Mouse (Mus musculus): ENCODE results near the gene Vti1a.

Vti1a gene

DNA sequence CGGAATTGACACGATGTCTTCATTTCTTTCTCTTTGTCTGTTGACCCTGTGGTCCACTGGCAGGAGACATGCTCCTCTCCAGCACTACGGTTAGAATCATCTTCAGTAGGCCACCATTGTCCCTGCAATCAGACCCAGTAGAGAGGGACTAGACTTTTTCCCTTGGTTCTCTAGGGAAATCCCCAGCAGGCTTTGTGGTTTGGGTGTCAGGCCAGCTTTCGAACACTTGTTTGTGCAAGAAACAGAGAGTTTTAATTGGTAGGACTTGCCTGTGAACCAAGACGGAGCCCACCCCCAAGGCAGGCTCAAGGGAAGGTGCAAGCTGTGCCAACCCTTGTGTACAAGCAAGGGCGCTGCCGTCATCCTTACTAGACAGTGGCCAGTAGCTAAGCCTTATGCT, 302.5 kb downstream of the Vti1a start:
- DNase-seq (ENCODE audit: low read depth, low spot score) = no peak

DNA sequence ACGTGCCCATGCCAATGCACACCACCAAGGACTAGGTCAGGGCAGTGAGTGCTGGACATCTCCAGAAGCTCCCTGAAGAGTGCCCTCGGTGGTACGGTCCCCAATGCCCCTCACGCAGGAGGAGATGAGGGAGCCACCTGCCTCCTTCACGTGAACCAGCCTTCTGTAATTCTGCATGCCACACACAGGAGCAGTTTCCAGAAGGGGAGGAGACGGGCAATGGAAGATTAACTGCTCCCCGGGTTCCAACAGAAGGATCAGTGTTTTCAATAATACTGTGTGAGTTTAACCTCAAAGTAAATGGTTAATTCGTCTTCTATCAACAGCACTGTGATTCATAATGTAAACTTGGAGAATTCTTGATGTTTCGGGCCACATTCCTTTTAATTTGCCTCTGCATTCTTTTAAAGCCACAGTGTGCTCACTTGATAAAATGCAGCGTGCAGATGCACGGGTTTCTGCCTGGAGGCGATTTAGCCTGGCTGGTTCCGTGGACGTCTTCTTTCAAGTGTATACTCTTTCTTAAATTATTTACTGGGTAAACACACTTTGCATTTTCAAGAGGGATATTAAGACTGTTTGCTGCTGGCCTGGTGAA, 304.4 kb downstream of the Vti1a start:
- no peak for DNase-seq (ENCODE audit: low read depth, low spot score)

DNA sequence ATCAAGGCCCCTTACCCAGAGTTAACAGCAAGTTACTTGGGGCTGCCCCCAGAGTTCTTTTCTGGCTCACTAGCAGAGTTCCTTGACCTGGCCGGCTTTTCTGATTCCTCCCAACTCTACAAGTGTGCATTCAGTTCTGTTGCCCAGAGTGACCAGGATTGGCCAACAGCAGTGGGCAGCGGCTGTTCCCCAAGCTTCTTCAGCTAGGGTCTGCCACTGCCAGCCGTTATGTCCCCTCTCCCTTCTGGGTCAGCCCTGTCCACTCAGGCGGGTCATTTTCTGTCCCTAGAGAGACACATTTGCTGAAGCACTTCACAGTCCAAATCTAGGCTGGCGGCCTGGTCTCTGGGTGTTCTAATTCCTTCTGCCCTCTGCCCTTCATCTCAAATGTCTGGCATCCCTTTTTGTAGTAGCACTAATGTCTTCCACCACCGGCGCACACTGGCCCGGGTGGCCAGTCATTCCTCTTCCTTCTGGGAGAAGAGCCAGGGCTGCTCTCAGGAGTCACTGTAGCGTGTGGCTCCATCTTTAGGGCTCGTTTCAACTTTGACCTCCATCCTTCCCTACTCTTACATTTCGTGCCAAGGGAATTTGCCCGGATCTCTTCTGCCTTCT, 305.0 kb downstream of the Vti1a start:
- no peak for DNase-seq (ENCODE audit: low read depth, low spot score)

DNA sequence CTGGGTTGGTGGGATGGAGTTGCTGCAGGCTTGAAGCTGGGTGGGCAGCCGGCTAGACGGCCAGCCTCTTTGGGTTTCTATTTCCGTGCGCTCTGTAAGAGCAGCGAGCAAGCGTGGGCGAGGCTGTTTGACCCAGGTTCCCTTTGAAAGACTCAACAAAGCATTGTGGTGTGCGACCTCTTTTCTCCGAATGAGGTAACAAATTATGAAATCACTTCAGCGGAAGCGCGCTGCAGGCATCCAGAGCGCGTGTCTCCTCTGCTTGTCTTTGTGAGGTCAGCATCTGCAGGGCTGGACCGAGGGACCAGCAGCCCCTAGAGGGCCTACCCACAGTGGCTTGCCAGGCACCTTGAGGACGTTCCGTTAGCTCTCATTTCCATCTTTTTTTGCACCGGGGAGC, 306.7 kb downstream of the Vti1a start:
- DNase-seq (ENCODE audit: low read depth, low spot score) = no peak

DNA sequence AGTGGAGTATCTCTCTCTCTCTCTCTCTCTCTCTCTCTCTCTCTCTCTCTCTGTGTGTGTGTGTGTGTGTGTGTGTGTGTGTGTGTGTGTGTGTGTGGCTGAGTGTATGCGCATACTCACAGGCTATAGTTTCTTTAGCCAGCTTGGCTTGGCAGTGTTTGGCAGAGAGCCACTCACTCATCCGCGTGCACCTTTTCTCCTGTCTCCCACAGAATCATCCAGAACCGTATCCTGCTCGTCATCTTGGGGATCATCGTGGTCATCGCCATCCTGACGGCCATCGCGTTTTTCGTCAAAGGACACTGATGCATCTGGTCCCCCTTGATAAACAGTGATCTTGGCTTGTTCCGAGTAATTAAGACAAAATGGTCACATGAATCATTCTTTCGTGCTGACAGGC, 307.5 kb downstream of the Vti1a start:
- DNase-seq (ENCODE audit: low read depth, low spot score) = no peak

DNA sequence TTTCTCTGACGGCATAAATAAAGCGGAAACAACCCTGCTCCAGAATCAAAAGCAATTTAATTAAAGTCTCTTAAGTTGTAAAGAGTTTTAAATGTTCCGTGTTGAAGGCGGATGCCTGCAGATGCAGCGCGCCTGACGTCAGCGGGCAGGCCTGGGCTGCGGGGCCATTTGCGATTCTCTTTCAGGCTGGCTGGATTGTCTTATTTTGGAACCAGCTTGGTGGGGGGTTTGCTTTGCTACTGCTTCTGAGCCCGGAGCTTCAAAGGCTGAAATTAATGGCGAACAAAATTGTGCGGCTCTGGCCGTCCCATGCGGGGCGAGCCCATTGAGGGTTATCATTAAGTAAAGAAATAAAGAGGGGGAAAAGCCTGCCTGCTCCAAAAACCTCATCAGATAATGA, 310.4 kb downstream of the Vti1a start:
- no peak for DNase-seq (ENCODE audit: low read depth, low spot score)

DNA sequence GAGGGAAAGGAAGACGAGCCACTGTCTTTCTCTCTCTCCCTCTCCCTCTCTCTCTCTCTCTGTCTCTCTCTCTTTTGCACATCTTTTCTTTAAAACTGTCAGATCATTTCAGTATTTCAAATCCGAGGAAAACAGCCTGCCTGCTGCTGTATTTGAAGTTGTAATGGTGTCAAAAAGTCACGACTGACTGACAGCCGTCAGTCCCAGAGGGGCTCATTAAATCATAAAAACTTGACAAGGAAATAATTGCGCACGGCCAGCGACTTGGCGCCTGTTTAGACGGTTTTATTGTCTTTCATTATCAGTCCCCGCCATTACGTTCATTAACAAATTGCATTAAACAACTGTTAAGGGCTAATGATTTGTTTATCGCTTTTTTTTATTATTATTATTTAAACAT, 310.9 kb downstream of the Vti1a start:
- DNase-seq (ENCODE audit: low read depth, low spot score) = no peak

DNA sequence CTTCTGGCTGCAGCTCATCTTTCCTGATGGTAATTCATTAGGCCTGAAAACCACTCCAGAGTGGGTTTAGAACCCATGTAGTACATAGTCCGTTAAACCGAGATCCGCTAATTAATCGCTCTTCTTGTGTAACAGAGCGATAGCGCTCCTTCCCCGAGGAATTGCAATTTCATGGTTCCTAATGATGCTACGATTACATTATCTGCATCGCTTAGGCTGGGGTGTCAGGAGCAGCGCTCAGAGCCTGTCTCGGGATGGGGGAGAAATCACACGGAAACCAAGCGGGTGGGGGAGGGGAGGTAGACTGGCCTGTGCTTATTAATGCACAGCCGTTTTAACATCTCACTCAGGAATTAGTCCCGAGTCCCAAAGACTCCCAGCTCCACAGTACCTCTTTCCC, 319.4 kb downstream of the Vti1a start:
- no peak for DNase-seq (ENCODE audit: low read depth, low spot score)

DNA sequence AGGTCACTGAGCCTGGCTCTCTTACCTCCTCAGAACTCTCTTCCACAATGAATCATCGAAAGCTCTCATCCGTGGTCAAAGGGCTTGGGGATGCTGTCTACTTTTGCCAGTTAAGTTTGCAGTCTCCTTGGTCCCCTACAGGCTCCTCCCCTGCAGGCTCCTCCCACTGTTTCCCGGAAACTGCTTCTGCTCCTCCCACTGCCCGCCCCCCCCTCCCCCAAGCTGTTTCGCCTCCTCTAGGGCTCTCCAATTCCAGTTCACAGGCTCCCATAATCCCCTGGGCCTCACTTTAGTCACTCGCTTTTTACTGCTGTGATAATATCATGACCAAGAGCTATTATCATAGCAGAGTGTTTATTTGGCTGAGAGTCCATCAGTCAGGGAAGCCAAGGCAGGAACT, 324.2 kb downstream of the Vti1a start:
- no peak for DNase-seq (ENCODE audit: low read depth, low spot score)

DNA sequence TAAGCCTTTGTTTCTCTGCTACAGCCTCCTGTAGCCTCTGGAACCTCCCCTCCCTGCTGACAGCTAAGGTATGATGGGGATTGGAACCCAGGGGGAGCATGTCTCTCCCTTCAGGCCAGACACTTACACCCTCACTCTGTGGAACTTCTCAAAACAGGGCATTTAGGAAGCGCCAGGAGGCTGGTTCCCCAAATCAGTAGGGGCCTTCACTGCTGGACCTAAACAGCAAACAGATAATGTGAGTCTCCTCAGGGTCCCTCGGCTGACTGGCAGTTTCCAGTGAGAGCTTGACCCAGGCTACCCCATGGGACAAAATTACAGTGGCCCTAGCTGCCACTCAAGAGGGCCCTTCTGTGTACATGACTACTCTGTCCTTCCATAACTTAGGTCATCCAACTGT, 325.8 kb downstream of the Vti1a start:
- no peak for DNase-seq (ENCODE audit: low read depth, low spot score)

DNA sequence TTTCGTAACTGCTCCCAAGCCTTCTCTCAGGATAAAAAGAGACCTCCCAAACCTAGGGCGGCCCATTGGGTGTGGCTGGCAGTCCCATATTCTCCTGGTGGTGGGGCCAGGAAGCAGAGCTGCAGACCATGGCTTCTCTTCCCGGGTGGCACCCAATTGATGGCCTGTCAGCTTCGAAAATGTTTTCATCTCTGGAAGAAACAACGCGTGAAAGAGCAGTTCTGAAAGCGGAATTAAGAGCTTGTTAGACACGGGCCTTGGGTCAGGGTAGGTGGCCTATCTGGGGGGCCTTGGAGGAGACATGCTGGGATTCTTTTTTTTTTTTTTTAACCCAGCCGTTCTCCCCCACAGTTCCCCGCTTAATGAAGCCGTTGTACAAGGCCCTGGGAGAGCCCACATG, 326.3 kb downstream of the Vti1a start:
- DNase-seq (ENCODE audit: low read depth, low spot score) = no peak

DNA sequence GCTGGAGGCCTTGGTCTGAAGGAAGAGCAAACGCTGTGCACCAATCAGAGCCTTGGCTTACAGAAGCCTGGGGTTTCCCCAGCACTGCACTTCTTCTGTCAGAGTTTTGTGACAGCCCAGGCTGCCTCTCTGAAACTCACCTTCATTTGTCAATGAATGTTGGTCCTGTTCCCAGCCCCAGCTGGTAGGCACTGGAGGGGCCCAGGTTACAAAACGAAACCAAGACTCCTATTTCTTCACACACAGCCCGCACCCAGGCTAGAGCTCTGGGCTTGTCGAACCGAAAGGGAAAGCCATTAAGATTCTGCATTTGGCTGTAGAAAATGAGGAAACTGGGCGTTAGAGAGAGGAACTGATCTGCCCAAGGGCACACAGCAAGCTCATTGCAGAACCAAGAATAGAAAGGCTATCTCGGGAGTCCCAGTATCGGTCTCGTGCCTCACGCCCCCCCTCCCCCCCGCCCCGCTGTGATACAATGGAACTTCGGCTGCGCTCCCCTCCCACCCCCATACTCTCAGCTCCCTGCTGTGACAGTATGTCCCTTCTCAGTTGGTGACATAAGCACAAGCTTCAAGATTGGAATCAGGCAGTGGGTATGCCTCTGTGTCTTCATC, 327.3 kb downstream of the Vti1a start:
- no peak for DNase-seq (ENCODE audit: low read depth, low spot score)

DNA sequence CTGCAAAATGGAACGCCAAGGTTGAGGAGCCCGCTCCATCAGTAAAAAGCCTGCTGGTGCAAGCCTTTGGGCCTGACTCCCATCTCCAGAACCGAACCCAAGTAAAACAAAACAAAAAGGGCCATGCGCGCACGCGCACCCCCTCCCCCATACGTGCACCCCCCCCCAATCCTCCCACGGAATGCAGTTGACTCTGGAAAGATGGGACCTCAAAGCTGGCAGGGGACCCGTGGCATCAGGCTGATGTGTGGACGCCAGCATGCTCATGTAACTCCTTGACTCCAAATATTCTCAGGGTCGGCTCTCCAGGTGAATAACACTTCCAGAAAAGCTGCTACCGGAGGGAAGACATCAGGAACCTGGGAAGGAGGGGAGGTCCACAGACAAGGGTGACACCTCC, 327.8 kb downstream of the Vti1a start:
- no peak for DNase-seq (ENCODE audit: low read depth, low spot score)

DNA sequence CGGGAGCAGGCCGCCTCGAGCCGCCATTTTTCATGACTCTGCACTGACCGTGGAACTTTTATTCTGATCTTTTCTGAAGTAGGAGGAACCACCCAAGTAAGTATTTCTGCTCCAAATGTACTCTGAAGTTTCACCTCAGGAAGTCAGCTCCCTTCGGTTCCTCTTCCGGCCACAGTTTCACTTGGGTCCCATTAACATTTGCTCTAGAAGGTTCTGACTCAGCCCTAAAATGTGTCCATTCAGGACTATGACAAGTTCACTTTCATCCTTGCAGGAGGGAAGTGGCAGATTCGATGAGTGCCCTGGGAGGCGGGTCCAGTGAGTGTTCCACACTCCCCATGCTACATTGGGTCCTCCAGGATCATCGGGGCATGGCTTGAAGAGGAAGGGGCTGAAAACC, 333.3 kb downstream of the Vti1a start:
- no peak for DNase-seq (ENCODE audit: low read depth, low spot score)

DNA sequence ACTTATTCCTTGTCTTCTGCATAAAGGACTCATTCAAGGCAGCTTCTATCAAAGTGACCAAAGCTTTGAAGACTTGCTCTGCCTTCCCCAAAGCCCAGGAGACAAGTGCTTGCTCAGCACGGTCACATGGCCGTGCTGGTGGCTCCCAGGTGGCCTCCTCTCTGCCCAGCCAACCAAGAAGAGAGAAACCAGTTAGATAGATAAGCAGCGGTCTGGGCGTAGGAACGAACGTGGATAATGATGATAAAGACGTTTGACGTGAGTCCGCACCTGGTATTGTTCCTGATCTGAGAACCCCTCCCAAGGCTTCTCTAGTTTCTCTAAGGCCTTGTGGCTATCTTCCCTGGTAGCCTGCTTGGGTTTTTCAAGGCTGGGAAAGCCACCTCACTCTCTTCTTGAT, 334.9 kb downstream of the Vti1a start:
- no peak for DNase-seq (ENCODE audit: low read depth, low spot score)

DNA sequence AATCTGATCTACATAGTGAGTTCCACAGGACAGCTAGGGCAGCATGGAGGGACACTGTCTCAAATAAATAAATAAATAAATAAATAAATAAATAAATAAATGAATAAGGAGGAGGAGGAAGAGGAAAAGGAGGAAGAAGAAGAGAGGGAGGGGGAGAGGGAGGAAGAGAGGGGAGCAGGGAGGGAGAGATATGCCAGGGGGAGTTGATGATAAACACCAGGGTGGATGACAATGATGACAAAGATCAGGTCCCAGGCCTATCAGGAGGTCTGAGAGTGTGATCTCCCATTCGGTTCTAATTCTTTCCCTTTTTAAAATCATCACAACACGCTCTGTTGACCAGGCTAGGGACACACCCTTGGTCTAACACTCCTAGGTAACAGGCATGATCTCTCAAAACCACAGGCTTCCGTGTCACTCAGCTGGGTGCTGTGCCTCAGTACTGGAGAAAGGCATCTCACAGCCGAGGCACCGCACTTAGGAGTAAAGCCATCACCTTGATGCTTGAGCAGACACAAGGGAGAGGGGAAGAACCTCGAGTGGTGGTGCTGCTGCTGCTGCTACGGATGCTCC, 336.7 kb downstream of the Vti1a start:
- no peak for DNase-seq (ENCODE audit: low read depth, low spot score)

DNA sequence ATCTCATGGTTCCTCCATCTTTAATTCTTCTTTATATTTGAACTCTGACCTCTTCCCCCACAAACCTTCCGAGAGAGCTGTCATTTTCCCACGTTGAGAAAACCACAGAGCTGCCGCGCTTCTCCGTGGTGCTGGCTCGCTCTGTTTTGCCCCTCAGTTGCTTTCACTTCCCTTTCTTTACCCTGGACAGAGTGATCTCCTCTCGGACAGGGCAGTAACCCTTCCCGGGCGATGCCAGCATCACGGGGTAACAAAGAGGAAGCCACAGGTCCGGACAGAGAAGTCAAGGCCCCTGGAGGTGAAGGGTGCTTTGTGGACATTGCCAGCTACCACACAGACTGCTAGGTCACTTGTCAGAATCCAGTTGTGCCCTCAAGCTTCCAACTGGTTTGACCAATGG, 344.1 kb downstream of the Vti1a start:
- no peak for DNase-seq (ENCODE audit: low read depth, low spot score)

DNA sequence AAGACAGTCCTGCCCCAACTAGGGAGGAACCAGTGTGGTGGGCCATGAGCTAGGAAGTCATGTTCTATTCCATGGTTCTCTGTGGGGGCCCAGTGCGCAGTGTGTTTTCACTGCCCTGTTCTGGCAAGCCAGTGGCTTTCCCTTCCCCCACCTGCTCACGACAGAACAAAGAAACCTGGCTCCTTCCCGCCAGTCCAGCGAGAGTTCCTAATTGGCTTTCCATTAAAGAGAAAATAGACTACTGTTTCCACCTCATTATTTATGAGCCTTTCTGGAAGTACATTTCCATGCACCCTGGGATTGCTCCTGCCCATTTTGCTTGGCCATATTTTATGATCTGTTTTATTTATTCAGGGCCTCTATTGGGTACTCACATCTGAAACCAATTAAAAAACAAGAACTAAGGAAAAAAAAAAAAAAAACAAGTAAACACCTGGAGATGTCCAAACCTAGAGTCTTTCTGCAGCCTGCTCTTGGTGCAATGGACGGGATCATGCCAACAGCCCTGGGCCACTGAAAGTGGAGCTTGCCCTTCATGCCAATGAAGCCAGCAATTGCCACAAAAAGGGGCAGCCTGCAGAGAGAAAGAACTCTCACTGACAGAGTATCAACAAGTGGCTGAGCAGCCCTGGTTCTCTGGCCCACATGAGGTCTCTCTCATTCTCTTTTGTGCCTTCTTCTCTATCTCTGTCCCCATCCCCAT, 346.6 kb downstream of the Vti1a start:
- no peak for DNase-seq (ENCODE audit: low read depth, low spot score)

DNA sequence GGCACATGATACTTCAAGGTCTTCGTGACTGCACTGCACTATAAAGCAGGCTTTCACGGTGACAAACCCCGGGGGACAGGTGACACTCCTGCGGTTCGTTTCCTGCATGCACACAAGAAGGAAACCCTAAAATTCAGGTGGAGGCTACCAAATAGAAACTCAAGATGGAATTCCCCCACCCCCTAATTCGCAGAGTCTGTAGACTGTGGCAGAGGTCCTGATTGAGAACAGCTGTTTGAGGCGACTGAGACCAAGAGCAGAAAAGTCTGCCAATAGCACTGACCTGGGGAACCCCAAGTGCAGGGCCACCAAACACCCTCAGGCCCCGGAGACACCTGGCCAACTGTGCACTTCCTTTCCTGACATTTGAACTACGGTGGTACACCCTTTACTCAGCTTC, 351.7 kb downstream of the Vti1a start:
- DNase-seq (ENCODE audit: low read depth, low spot score) = no peak

DNA sequence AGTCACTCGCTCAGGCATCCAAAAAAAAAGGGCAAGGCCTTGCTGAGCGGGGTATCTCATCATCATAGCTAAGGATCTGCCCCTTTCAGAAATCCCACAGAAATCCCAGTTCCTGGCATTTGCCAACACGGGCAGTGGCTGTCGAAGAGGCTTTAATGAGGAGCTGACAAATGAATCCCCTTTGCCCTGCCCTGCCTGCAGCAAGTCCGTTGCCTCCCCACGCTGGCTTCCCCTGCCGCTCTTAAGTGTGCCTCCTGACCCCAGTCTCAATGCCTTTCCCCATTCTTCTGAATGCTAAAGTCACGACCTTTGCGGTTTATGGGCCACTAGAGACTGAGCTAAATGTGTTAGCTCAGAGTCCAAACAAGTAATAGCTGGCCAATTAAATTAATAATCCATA, 352.8 kb downstream of the Vti1a start:
- DNase-seq (ENCODE audit: low read depth, low spot score) = no peak
